Mouse (Mus musculus) neural tube, embryonic 12.5 days (tissue): ENCODE measurements around the gene Lyrm9. TPM values are rescaled to one million over a fixed set of nuclear protein-coding genes. Genes with fewer than 3 reads are reported as not detected.

Experiments used
- ATAC-seq: fragments of 200-750 bp; cut with Nextera tagmentation; 2 replicates; pipeline ENCODE4 v1.8.0; 2017; ENCODE audit warnings: low read depth, mild to moderate bottlenecking, moderate TSS enrichment, moderate library complexity; ENCODE audit not compliant: low FRiP score
- H3K27ac ChIP-seq: fragments of 300-500 bp; sonication (generic); 2 replicates; pipeline ENCODE4 v1.5.1; 2016
- H3K27me3 ChIP-seq: fragments of 300-500 bp; sonication (generic); replicated peaks from 2 replicates; pipeline ENCODE4 v1.6.1; 2016; ENCODE audit warnings: mild to moderate bottlenecking
- H3K36me3 ChIP-seq: fragments of 300-500 bp; sonication (generic); 2 replicates; pipeline ENCODE4 v1.6.1; 2016; ENCODE audit warnings: mild to moderate bottlenecking
- H3K4me1 ChIP-seq: fragments of 300-500 bp; sonication (generic); 2 replicates; pipeline ENCODE4 v1.6.1; 2016
- H3K4me2 ChIP-seq: fragments of 300-500 bp; sonication (generic); replicated peaks from 2 replicates; pipeline ENCODE4 v1.6.1; 2016; ENCODE audit warnings: mild to moderate bottlenecking
- H3K4me3 ChIP-seq: fragments of 300-500 bp; sonication (generic); 2 replicates; pipeline ENCODE4 v1.5.1; 2016
- H3K9ac ChIP-seq: fragments of 300-500 bp; sonication (generic); 2 replicates; pipeline ENCODE4 v1.6.1; 2016; ENCODE audit warnings: mild to moderate bottlenecking
- H3K9me3 ChIP-seq: fragments of 300-500 bp; sonication (generic); 2 replicates; pipeline ENCODE4 v1.6.1; 2016; ENCODE audit warnings: mild to moderate bottlenecking
- WGBS: fragments of 180-500 bp; shearing (Covaris S2); methylation state at CpG from one replicate; pipeline ENCODE4 v1.1.7; 2016; 5-methylcytosine and 5-hydroxymethylcytosine counted together
- polyA plus RNA-seq: library from polyadenylated mRNA; unstranded; fragments of >200 nt; fragmentation: Nextera tagmentation; extraction: Ambion mirVana; gene quantifications from 2 replicates; pipeline ENCODE4 v1.2.1, GENCODE M21; 2016

The Lyrm9 gene
- polyA plus RNA-seq, 1 experiment from 2014 or later = 22.0 TPM

- 74% methylated on average over 11 of the region's 11 CpGs for WGBS
- peak overlapping the region; percentile 40; the same call in 1 of the 2 replicates for H3K4me2 ChIP-seq
- no peak for ATAC-seq
- H3K4me1 ChIP-seq = peaks cover 21% of the 10 kb centered on the region
- H3K27me3 ChIP-seq = no peaks in the 10 kb centered on the region
- no peak overlapping the region for H3K27ac ChIP-seq
- H3K4me3 ChIP-seq = no peak overlapping the region
- no peaks in the 10 kb centered on the region for H3K36me3 ChIP-seq
- no peak overlapping the region for H3K9ac ChIP-seq
- H3K9me3 ChIP-seq = no peaks in the 10 kb centered on the region
Observed at GRCm38 (mm10) chr11:78793116-78793515, 33.3 kb upstream of the Lyrm9 start.

- Histone ChIP-seq H3K4me3 (no peak overlapping the region), H3K9me3 (no peaks in the 10 kb centered on the region), H3K4me2 (no peak overlapping the region), H3K36me3 (no peaks in the 10 kb centered on the region), H3K4me1 (peaks cover 15% of the 10 kb centered on the region), H3K9ac (no peak overlapping the region), H3K27ac (no peak overlapping the region), H3K27me3 (no peaks in the 10 kb centered on the region)
- no peak for ATAC-seq
- 87% methylated on average over 10 of the region's 10 CpGs for WGBS
Observed at GRCm38 (mm10) chr11:78796072-78796729, 30.2 kb upstream of the Lyrm9 start.

- Histone ChIP-seq H3K9ac (no peak overlapping the region), H3K27me3 (no peaks in the 10 kb centered on the region; the same call in 1 of the 2 replicates), H3K9me3 (no peaks in the 10 kb centered on the region), H3K4me2 (no peak overlapping the region), H3K4me1 (peaks cover 7% of the 10 kb centered on the region), H3K4me3 (no peak overlapping the region), H3K36me3 (no peaks in the 10 kb centered on the region), H3K27ac (no peak overlapping the region)
- WGBS = 93% methylated on average over 4 of the region's 4 CpGs
- no peak for ATAC-seq
Observed at GRCm38 (mm10) chr11:78801094-78801493, 25.3 kb upstream of the Lyrm9 start.

DNA sequence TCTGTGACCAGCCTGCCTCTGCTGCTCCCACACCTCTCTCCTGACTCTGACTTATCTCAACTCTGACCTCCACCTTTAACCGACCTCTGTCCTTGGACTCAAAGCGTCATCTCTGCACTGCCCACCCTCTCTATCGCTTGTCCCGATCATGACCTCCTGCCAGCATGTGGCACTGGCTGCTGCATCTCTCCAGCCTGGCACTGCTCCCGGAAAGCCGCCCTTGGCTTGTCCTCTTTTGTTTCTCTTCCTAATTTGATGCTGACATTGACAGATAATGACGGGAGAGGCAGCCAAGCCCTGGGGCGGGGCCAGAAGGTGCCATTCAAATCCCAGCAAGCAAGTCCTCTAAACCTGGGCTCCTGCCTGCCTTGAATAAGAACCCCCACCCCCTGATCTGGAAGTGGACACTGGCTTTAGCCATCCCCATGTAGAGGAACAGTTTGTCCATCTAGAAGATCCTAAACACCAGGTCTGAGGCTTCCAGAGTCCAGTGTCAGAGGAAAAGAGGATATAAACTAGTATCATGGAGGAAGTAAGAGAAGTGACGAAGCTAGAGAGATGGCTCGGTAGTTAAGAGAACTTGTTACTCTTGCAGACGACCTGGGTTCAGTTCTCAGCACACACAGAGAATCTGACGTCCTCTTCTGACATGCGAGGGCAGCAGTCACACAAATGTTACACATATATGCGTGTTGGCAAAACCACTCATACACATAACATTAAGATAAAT, 22.6 kb upstream of the Lyrm9 start:
- H3K4me1 ChIP-seq = peaks cover 7% of the 10 kb centered on the region
- H3K27me3 ChIP-seq = no peaks in the 10 kb centered on the region; the same call in 1 of the 2 replicates
- H3K27ac ChIP-seq = no peak overlapping the region
- H3K4me2 ChIP-seq = no peak overlapping the region
- WGBS = 62% methylated on average over 14 of the region's 14 CpGs
- no peaks in the 10 kb centered on the region for H3K9me3 ChIP-seq
- no peaks in the 10 kb centered on the region for H3K36me3 ChIP-seq
- no peak overlapping the region for H3K4me3 ChIP-seq
- H3K9ac ChIP-seq = no peak overlapping the region
- no peak for ATAC-seq

DNA sequence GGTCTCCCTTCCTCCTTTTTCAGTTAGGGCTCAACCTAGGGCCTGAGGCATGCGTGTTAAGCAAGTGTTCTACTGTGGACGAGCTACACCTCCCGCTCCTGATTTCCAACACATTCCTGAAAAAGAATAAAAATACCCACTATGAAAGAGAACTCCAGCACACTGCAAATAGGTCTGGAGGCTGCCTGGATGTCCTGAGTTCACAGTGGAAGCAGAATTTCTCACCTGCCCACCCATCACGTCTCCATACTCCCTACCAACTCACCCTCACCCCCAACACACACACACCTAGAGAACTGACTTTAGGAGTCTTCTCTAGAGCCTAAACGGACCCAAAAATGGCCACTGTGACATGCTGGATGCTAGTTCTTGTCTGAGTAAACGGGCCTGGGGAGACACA, 21.8 kb upstream of the Lyrm9 start:
- Histone ChIP-seq H3K27me3 (no peaks in the 10 kb centered on the region; the same call in 1 of the 2 replicates), H3K36me3 (no peaks in the 10 kb centered on the region), H3K27ac (no peak overlapping the region), H3K9ac (no peak overlapping the region), H3K4me3 (no peak overlapping the region), H3K4me2 (no peak overlapping the region), H3K9me3 (no peaks in the 10 kb centered on the region), H3K4me1 (peaks cover 7% of the 10 kb centered on the region)
- WGBS = 82% methylated on average over 6 of the region's 6 CpGs
- no peak for ATAC-seq

DNA sequence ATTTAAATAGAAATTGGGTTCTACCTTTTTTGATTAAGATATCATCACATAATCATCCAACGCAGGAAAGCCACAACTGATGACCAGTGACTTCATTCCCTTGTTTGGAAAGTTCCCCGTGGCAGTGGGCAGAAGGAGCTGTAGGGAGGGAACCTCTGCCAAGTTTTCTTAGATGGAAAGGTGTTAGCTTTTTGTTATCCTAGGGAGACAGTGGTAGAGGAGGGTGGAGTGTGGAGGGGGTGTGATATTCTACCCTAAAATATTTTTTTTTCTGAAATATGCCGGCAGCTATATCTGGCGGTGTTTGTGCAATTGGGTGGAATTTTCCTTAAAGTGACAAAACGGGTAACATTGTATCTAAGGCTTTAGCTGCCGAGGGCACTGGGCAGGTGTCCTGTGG, 21.2 kb upstream of the Lyrm9 start:
- no peaks in the 10 kb centered on the region for H3K36me3 ChIP-seq
- ATAC-seq = no peak
- no peak overlapping the region for H3K27ac ChIP-seq
- no peaks in the 10 kb centered on the region for H3K9me3 ChIP-seq
- H3K4me2 ChIP-seq = no peak overlapping the region
- H3K27me3 ChIP-seq = no peaks in the 10 kb centered on the region; the same call in 1 of the 2 replicates
- 73% methylated on average over 6 of the region's 6 CpGs for WGBS
- no peak overlapping the region for H3K9ac ChIP-seq
- H3K4me3 ChIP-seq = no peak overlapping the region
- H3K4me1 ChIP-seq = peaks cover 7% of the 10 kb centered on the region

GRCm38 (mm10) chr11:78805691-78806137, 20.7 kb upstream of the Lyrm9 start:
- H3K36me3 ChIP-seq = no peaks in the 10 kb centered on the region
- 44% methylated on average over 9 of the region's 9 CpGs for WGBS
- H3K4me2 ChIP-seq = no peak overlapping the region
- H3K27me3 ChIP-seq = no peaks in the 10 kb centered on the region; the same call in 1 of the 2 replicates
- H3K4me3 ChIP-seq = no peak overlapping the region
- peaks cover 7% of the 10 kb centered on the region for H3K4me1 ChIP-seq
- no peak overlapping the region for H3K27ac ChIP-seq
- H3K9ac ChIP-seq = no peak overlapping the region
- no peak for ATAC-seq
- H3K9me3 ChIP-seq = no peaks in the 10 kb centered on the region

GRCm38 (mm10) chr11:78807341-78808108, 18.9 kb upstream of the Lyrm9 start:
- Histone ChIP-seq H3K36me3 (no peaks in the 10 kb centered on the region), H3K4me2 (no peak overlapping the region), H3K9ac (no peak overlapping the region), H3K27me3 (0 out of 2 replicates have a peak, but pooled peaks cover 3% of the 10 kb centered on the region), H3K4me3 (no peak overlapping the region), H3K4me1 (peaks cover 7% of the 10 kb centered on the region), H3K27ac (no peak overlapping the region), H3K9me3 (no peaks in the 10 kb centered on the region)
- no peak for ATAC-seq
- 50% methylated on average over 6 of the region's 6 CpGs for WGBS

- H3K4me1 ChIP-seq = peaks cover 2% of the 10 kb centered on the region
- no peak overlapping the region for H3K9ac ChIP-seq
- H3K4me2 ChIP-seq = no peak overlapping the region
- H3K4me3 ChIP-seq = no peak overlapping the region
- H3K27me3 ChIP-seq = 0 out of 2 replicates have a peak, but pooled peaks cover 3% of the 10 kb centered on the region
- H3K36me3 ChIP-seq = no peaks in the 10 kb centered on the region
- no peak for ATAC-seq
- H3K9me3 ChIP-seq = no peaks in the 10 kb centered on the region
- H3K27ac ChIP-seq = no peak overlapping the region
Observed at GRCm38 (mm10) chr11:78809398-78809797, 17.0 kb upstream of the Lyrm9 start.

GRCm38 (mm10) chr11:78814461-78814941, 11.9 kb upstream of the Lyrm9 start:
- 61% methylated on average over 7 of the region's 7 CpGs for WGBS
- Histone ChIP-seq H3K4me1 (peaks cover 20% of the 10 kb centered on the region), H3K36me3 (no peaks in the 10 kb centered on the region), H3K27ac (no peak overlapping the region), H3K9ac (no peak overlapping the region), H3K4me3 (no peak overlapping the region), H3K4me2 (no peak overlapping the region), H3K27me3 (0 out of 2 replicates have a peak, but pooled peaks cover 3% of the 10 kb centered on the region), H3K9me3 (no peaks in the 10 kb centered on the region)
- no peak for ATAC-seq

GRCm38 (mm10) chr11:78815986-78816792, 10.2 kb upstream of the Lyrm9 start:
- H3K9me3 ChIP-seq = no peaks in the 10 kb centered on the region
- no peak overlapping the region for H3K9ac ChIP-seq
- H3K4me1 ChIP-seq = peaks cover 35% of the 10 kb centered on the region
- H3K27me3 ChIP-seq = no peaks in the 10 kb centered on the region
- no peak for ATAC-seq
- H3K36me3 ChIP-seq = no peaks in the 10 kb centered on the region
- no peak overlapping the region for H3K4me3 ChIP-seq
- peak overlapping the region; percentile 1; the same call in 1 of the 2 replicates for H3K27ac ChIP-seq
- H3K4me2 ChIP-seq = no peak overlapping the region
- WGBS = 42% methylated on average over 14 of the region's 14 CpGs
